Mouse (Mus musculus) bone marrow macrophage, adult 2 months (primary cell): ENCODE measurements at regions not wholly inside any gene's neighbourhood (a gene's known extent, or its start where the extent isn't known, plus 50 kb on each side); places are given as distances from the start of the nearest gene placed in this dataset.

ENCODE experiments used
- H3K27ac ChIP-seq: 2 replicates; pipeline ENCODE4 v1.5.1; 2012; ENCODE audit warnings: low read depth, low read length; ENCODE audit not compliant: insufficient read depth
- H3K4me1 ChIP-seq: 2 replicates; pipeline ENCODE4 v1.6.1; 2012; ENCODE audit warnings: low read length; ENCODE audit not compliant: control insufficient read depth, insufficient read depth
- H3K4me3 ChIP-seq: 2 replicates; pipeline ENCODE4 v1.5.1; 2012; ENCODE audit warnings: mild to moderate bottlenecking, low read length, moderate library complexity; ENCODE audit not compliant: insufficient read depth
- CTCF ChIP-seq: IDR thresholded peaks from 2 replicates; pipeline ENCODE4 v1.5.1; 2012; ENCODE audit warnings: low read depth, mild to moderate bottlenecking, low read length, moderate library complexity
- POLR2A ChIP-seq: IDR thresholded peaks from 2 replicates; pipeline ENCODE4 v1.6.1; 2012; ENCODE audit warnings: mild to moderate bottlenecking, low read depth, low read length, borderline replicate concordance

DNA sequence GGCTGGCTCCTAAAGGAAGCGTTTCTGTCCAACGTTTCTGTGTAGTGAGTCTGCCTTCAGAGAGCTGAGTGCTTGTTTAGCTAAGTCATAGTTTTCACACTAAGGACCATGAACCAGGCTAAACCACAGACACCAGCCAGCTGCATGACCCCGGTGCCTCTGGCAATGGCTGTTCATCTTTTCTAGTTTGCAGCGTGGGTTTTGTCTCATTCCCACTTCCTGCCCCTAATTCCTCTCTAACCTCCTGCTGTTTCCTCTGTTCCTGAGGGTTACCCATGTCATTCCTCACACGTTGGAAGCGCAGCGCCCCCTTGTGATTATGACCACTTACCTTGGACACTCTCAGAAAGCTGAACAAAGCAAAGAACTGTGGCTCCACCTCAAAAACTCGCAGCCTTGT is 560.1 kb upstream of the Gm19410 start:
- TF ChIP-seq POLR2A (no peak), CTCF (peak; percentile 46; the same call in 1 of the 2 replicates)
- H3K4me3 ChIP-seq = no peak overlapping the region
- H3K27ac ChIP-seq = no peak overlapping the region
- peaks cover 25% of the 10 kb centered on the region for H3K4me1 ChIP-seq

DNA sequence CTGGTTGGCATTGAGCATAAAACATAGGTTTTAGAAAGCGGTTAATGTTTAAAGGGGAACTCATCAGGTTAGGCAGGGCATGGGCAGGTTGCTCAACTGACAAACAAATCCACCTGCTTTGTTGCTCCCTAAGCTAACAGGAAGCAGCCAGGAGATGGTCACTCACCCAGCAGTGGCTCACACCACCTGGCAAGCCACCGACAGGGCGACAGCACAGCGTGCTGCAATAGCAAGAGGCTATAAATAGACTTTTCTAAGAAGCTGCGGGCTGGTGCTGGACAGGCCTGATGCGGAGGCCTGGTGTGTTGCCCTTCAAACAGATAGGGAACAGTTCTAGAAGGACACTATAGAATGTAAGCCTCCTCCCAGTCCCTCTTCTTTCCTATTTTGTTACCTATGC is 559.3 kb upstream of the Gm19410 start:
- TF ChIP-seq CTCF = no peak
- TF ChIP-seq POLR2A = no peak
- no peak overlapping the region for H3K27ac ChIP-seq

DNA sequence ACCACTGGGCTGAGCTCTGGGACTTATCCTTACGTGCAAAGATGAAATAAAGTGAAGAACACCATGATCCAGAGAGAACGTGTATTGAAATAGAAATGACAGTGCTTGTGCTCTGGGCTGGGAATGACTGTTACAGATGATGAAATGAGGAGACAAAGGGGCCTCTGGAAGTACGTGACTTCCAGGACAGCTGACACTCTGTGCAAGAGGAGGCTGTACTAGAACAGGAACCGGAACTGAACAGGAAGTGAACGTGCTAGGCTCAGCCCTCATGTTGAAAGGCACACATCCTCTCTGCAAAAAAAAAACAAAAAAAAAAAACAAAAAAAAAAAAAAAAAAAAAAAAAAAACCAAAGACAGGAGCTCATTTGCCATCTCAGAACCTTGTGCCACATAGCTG is 557.2 kb upstream of the Gm19410 start:
- Histone ChIP-seq H3K27ac (peak overlapping the region; percentile 47), H3K4me3 (no peak overlapping the region), H3K4me1 (peaks cover 25% of the 10 kb centered on the region)
- TF ChIP-seq POLR2A (no peak), CTCF (no peak)

More for the DNA sequence above, 559.3 kb upstream of the Gm19410 start:
- Histone ChIP-seq H3K4me1 (peaks cover 25% of the 10 kb centered on the region), H3K4me3 (no peak overlapping the region)

DNA sequence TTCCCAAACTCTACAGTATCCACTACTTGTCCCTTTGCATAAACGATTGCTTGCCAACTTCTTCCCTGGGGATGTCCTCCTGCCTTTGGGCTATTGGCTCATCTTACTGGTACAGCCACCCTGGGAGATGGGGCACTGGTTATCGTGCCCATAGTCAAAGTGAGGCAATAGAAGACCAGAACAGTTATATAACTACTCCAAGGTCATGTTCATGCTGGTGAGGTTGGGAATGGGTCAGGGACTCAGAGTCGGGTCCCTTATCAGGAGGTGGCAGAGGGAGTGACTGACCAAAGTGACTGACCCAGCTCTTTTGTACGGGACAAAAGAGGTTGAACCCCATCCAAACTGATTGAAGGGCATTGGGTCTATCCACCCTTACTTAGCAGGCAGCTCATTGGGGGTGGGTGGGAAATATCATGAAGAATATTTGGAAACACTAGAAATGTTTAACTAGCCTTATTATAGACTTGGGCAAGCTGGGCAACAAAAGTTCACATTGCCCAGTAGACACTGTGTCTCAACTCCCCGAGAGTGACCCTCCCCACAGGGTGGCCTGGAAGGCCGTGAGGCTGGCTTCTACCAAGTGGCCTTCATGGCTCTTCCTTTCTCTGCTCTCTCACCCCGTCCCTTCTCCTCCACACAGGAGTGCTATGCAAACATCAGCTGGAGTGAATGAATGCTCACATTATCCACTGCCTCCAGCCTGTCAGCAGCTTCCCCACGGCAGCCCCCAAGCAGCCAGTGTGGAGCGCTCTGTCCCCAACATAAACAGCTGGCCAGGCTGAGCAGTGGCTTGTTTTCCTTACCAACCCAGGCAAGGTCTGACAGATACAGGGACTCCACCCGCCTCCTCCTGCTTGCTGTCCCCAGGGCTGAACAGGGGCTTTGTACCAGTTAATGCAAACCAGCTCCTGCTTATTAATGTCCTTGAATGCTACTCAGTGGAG is 553.8 kb upstream of the Gm19410 start:
- TF ChIP-seq CTCF = no peak
- no peak for TF ChIP-seq POLR2A
- Histone ChIP-seq H3K4me1 (peaks cover 11% of the 10 kb centered on the region), H3K27ac (no peak overlapping the region), H3K4me3 (no peak overlapping the region)

DNA sequence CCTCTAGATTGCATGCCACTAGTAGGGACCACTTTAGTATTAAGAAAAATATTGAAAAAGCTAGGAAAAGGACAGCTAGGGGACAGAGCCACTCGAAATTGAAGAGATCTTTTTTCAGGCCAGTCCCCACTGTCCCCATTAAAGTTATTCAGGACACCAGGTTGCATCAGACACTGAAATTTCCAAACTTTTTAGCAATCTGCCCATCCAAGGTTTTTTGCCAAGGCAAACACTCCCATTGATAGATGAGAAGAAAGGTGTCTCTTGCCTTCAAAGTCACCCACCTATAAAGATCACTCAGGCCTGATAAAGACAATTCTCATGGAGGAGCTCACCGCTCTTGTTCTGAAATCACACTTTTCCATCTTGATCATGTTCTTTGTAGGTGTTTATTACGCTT is 552.1 kb upstream of the Gm19410 start:
- Histone ChIP-seq H3K27ac (no peak overlapping the region), H3K4me3 (no peak overlapping the region), H3K4me1 (peaks cover 5% of the 10 kb centered on the region)
- TF ChIP-seq CTCF = no peak
- TF ChIP-seq POLR2A = no peak

DNA sequence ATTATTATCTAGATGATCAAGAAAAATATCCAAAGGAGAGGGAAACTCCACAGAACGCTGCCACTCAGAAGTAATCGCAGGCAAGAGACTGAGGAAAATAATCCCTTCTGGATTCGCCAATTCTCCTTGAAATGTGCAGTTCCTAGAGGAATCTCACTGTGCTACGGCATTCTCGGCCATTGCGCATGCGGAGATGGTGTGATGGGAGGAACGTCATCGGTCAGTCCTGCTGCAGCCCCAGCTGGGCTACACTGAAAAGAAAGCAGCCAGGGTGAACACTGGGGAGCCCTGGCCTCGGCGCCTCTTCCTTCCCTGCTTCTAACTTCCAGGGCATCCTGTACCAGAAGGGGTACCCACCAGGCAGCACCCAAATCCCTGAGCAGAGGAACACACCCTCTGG is 548.0 kb upstream of the Gm19410 start:
- no peak overlapping the region for H3K4me3 ChIP-seq
- no peaks in the 10 kb centered on the region for H3K4me1 ChIP-seq
- H3K27ac ChIP-seq = no peak overlapping the region
- TF ChIP-seq CTCF = no peak
- no peak for TF ChIP-seq POLR2A

DNA sequence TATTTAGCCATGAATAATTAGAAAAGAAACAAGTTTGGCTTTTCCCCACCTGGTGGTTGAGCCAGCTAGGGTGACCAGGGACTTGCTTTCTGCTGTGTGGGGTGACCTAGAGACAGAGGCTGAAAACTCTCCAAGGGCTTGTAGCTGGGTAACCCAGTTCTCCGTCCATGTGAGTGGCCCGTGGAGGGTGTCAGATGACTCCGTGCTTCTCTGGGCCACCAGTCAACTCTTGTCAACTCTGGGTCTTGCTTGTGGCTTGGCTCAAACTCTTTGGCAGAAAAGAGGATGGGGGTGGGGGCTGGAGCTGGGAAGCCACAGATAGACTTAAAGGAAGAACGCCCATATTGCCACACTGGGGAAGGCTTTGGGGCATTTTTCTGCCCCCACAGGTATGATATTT is 547.3 kb upstream of the Gm19410 start:
- H3K4me3 ChIP-seq = no peak overlapping the region
- H3K4me1 ChIP-seq = no peaks in the 10 kb centered on the region
- TF ChIP-seq CTCF (no peak), POLR2A (no peak)
- H3K27ac ChIP-seq = no peak overlapping the region

DNA sequence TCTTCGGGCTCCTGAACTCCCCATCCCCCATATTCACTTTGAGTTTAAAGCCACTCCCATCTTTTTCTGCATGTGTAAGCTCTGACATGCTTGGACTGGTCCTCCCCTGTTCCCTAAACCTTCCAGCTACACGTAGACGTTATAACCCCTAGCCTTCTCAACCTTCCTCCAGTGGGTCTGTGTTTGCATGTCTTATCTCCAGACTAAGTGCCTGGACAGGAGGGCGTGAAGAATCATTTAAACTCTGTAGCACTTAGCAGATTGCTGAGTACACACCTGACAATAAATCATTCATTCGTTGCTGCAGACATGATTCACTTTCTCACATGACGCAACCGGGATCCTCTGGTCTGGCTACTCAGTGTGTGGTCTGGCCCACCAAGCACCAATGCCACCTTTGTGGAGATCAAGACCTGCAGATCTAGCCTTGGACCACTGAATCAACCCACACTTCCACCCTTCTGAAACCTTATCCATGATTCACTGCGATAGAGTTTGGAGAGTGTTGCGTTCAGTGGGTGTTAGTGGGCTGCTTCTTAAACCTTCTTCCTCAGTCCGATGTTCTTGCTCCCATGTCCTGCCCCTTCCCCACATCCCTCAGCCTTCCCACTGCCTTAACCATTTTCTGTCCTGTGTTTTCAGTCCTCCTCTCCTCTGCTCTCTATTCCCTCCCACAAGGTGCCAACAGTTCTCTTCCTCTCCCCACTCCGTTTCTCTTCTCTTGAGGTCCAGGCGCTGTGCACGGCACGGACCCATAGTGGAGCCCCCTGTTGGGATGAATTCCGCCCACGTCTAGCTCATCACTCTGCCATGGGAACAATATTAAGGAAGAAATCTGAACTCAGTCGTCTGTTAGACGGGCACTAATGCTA is 541.3 kb upstream of the Gm19410 start:
- TF ChIP-seq POLR2A = no peak
- TF ChIP-seq CTCF = no peak
- Histone ChIP-seq H3K4me3 (no peak overlapping the region), H3K4me1 (no peaks in the 10 kb centered on the region), H3K27ac (no peak overlapping the region)

DNA sequence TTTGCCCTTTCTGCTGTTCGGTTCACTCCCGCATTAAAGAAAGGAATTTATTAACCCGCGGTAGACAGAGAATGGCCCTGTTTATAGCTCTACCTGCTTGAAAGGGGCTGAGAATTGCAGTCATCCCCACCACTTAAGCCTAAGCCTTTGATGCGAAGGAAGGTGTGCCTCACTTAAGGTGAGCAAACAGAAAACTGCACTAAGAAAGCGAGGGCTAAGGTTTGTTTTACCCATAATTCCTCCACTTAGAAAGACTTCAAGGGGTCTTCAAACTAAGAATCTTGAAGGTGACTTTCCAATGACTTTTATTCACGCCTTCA is 540.7 kb upstream of the Gm19410 start:
- TF ChIP-seq CTCF (no peak), POLR2A (no peak)
- no peak overlapping the region for H3K27ac ChIP-seq
- H3K4me3 ChIP-seq = no peak overlapping the region
- no peaks in the 10 kb centered on the region for H3K4me1 ChIP-seq

DNA sequence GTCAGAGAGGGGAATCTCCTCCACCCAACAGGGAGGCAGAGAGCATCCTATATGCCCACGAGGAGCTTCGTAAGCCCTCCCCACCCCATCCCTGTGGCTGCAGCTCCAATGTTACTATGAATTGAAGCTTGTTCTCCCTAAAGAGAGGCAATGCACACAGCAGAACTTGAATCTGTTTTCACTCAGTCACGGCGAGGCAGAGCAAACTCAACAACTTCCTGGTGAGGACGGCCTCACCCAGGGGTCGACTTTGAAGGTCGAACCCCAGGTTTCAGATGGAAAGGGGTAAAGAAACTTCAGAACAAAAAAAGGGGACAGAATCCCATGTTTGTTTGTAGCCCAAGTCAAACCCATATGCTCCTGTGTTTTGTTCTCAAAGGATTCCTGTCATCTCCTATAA is 538.5 kb upstream of the Gm19410 start:
- Histone ChIP-seq H3K27ac (no peak overlapping the region), H3K4me1 (peaks cover under 1% of the 10 kb centered on the region; the same call in 1 of the 2 replicates), H3K4me3 (no peak overlapping the region)
- no peak for TF ChIP-seq CTCF
- no peak for TF ChIP-seq POLR2A
